Mouse (Mus musculus): ENCODE data around the gene Rbmxl1.
"Not testable (repeated sequence)": the region's sequence is repeated elsewhere in the genome, so short reads cannot be mapped to it uniquely, and the experiment has no call there.

Gene Rbmxl1

GRCm38 (mm10) chr8:78508719-78509272 is at the start of gene Rbmxl1:
Rbmxl1 (minus strand) TSS chr8:78508898.
- DNase-seq (ENCODE audit: low read depth, low spot score): peak; percentile 93

GRCm38 (mm10) chr8:78556773-78557434 is 48.2 kb upstream of the Rbmxl1 start:
- no peak for DNase-seq (ENCODE audit: low read depth, low spot score)

- no peak for DNase-seq (ENCODE audit: low read depth, low spot score)
These were observed 47.1 kb upstream of the Rbmxl1 start for GRCm38 (mm10) chr8:78555817-78556216.

GRCm38 (mm10) chr8:78550752-78551134 is 42.0 kb upstream of the Rbmxl1 start:
- DNase-seq (ENCODE audit: low read depth, low spot score): no peak

GRCm38 (mm10) chr8:78549971-78550751 is 41.5 kb upstream of the Rbmxl1 start:
- no peak for DNase-seq (ENCODE audit: low read depth, low spot score)

- not testable (repeated sequence) for DNase-seq (ENCODE audit: low read depth, low spot score)
These were observed 36.6 kb upstream of the Rbmxl1 start for GRCm38 (mm10) chr8:78545153-78545817.

- no peak for DNase-seq (ENCODE audit: low read depth, low spot score)
These were observed 35.8 kb upstream of the Rbmxl1 start for GRCm38 (mm10) chr8:78544545-78544944.

- no peak for DNase-seq (ENCODE audit: low read depth, low spot score)
These were observed 34.9 kb upstream of the Rbmxl1 start for GRCm38 (mm10) chr8:78543621-78544020.

- not testable (repeated sequence) for DNase-seq (ENCODE audit: low read depth, low spot score)
These were observed 34.0 kb upstream of the Rbmxl1 start for GRCm38 (mm10) chr8:78542670-78543069.

- DNase-seq (ENCODE audit: low read depth, low spot score): no peak
These were observed 29.1 kb upstream of the Rbmxl1 start for GRCm38 (mm10) chr8:78537795-78538194.

- no peak for DNase-seq (ENCODE audit: low read depth, low spot score)
These were observed 28.0 kb upstream of the Rbmxl1 start for GRCm38 (mm10) chr8:78536716-78537115.

- no peak for DNase-seq (ENCODE audit: low read depth, low spot score)
These were observed 25.3 kb upstream of the Rbmxl1 start for GRCm38 (mm10) chr8:78533981-78534380.

- DNase-seq (ENCODE audit: low read depth, low spot score): no peak
These were observed 6.4 kb upstream of the Rbmxl1 start for GRCm38 (mm10) chr8:78515132-78515531.

GRCm38 (mm10) chr8:78514706-78515105 is 6.0 kb upstream of the Rbmxl1 start:
- DNase-seq (ENCODE audit: low read depth, low spot score): no peak

- no peak for DNase-seq (ENCODE audit: low read depth, low spot score)
These were observed 4.4 kb upstream of the Rbmxl1 start for GRCm38 (mm10) chr8:78513106-78513505.

GRCm38 (mm10) chr8:78510926-78511325 is 2.2 kb upstream of the Rbmxl1 start:
- no peak for DNase-seq (ENCODE audit: low read depth, low spot score)

GRCm38 (mm10) chr8:78510094-78510493 is 1.4 kb upstream of the Rbmxl1 start:
- DNase-seq (ENCODE audit: low read depth, low spot score): peak; percentile 23

- peak; percentile 89 for DNase-seq (ENCODE audit: low read depth, low spot score)
These were observed 754 bp upstream of the Rbmxl1 start, which contains the start of gene Slc10a7 for GRCm38 (mm10) chr8:78509273-78510031. Slc10a7 (plus strand) TSS chr8:78509346.

- peak; percentile 53 for DNase-seq (ENCODE audit: low read depth, low spot score)
These were observed 549 bp downstream of the Rbmxl1 start for GRCm38 (mm10) chr8:78507979-78508718.

GRCm38 (mm10) chr8:78502706-78503105 is 6.0 kb downstream of the Rbmxl1 start:
- DNase-seq (ENCODE audit: low read depth, low spot score): no peak

- DNase-seq (ENCODE audit: low read depth, low spot score): not testable (repeated sequence)
These were observed 12.4 kb downstream of the Rbmxl1 start for GRCm38 (mm10) chr8:78496273-78496672.

All from forelimb bud, embryonic 11.5 days (tissue).